ENCODE assay signal across 8 mouse cellular contexts in the genomic region with DNA sequence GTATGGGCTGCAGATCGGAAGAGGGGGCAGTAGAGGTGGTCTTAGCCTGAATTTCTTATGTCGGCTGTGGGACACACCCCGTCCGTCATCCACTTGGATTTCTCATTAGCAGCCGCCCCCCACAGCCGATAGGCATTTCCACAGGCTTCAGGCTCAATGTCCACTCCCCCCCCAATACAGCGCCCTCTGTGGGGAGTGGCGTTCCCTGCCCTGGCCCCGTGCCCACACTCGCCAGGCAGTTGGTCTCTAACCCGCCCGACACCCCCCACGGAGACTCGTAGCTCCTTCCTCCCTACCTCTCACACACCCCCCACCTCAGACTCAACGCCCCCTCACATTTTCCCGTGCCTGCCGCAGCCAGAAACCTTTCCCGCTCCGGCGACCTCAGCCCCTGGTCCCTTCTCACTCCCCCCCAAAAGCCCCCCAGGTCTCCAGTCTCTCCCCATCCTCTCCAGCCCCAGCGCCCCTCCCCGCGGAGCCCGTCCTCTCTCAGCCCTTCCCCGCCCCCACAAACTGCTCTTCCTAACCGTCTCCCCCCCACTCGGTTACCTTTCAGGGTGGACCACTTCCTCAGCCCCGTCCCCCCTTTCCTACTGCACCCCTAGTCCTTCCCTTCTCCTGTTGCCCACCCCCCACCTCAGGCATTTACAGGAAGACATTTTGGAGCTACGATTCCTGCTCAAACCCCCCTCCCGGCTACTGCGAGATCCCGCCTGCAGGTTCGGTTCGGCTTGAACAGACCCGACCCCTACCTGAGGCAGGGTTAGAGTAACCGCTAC. TPM values are rescaled to one million over a fixed set of nuclear protein-coding genes. Genes with fewer than 3 reads are reported as not detected.
DNase-seq lines count a peak whose midpoint lies in the region; ATAC-seq and TF ChIP-seq lines count a peak whose summit lies in the region.

No protein-coding gene starts in this region.

- TF ChIP-seq POLR2A in CH12.LX (IDR thresholded peaks at IDR 0.05; ENCODE audit: low read depth, low read length), result no peak
- no peak for TF ChIP-seq POLR2A in bone marrow, adult 2 months (IDR thresholded peaks at IDR 0.05; ENCODE audit: borderline replicate concordance, control insufficient read depth, low read depth, low read length)
- TF ChIP-seq POLR2A in olfactory bulb, adult 2 months (IDR thresholded peaks at IDR 0.05; ENCODE audit: insufficient read depth, low read depth, low read length), result no peak

- dilution Hi-C loops in CH12.LX (cut with MboI; ENCODE audit: extremely low pct_ligation_motif_present, extremely low pct_unique_long_range_greater_than_20kb, low sequenced_read_pairs), result no loop called here

- peak overlapping the region; percentile 94 for H3K9ac ChIP-seq in CH12.LX (ENCODE audit: insufficient read depth, low read depth)
- H3K9ac ChIP-seq in lung, embryonic 14.5 days, result peak overlapping the region; percentile 63

- peak overlapping the region; percentile 63 to 95 (median 66) for H3K4me3 ChIP-seq in CH12.LX (replicated peaks in 1 of 3; ENCODE audit: low read depth in 2 of 3, low read length in 2 of 3, poor library complexity in 1 of 3)
- H3K4me3 ChIP-seq in bone marrow, adult 2 months (replicated peaks; ENCODE audit: control insufficient read depth, low read depth, low read length), result peak overlapping the region; percentile 81
- peak overlapping the region; percentile 67 for H3K4me3 ChIP-seq in erythroblast, embryonic 14.5 days (replicated peaks)
- H3K4me3 ChIP-seq in lung, embryonic 14.5 days (ENCODE audit: low read depth, low read length), result peak overlapping the region; percentile 56
- peak overlapping the region; percentile 97 for H3K4me3 ChIP-seq in olfactory bulb, adult 2 months (ENCODE audit: insufficient read depth, low read depth, low read length)

- H3K36me3 ChIP-seq in CH12.LX (replicated peaks in 1 of 2; ENCODE audit: control insufficient read depth in 1 of 2, insufficient read depth in 1 of 2, low read length in 1 of 2), result peaks cover 8 to 25% of the 10 kb centered on the region in 2 experiments
- peaks cover 4% of the 10 kb centered on the region; the same call in 1 of the 2 replicates for H3K36me3 ChIP-seq in erythroblast, embryonic 14.5 days (ENCODE audit: control insufficient read depth)
- peaks cover 4% of the 10 kb centered on the region; the same call in 1 of the 2 replicates for H3K36me3 ChIP-seq in lung, embryonic 14.5 days (ENCODE audit: insufficient read depth)

- no peaks in the 10 kb centered on the region for H3K27me3 ChIP-seq in CH12.LX (replicated peaks)
- H3K27me3 ChIP-seq in erythroblast, embryonic 14.5 days (ENCODE audit: control insufficient read depth), result 0 out of 2 replicates have a peak, but pooled peaks cover 2% of the 10 kb centered on the region
- no peaks in the 10 kb centered on the region for H3K27me3 ChIP-seq in lung, embryonic 14.5 days (ENCODE audit: insufficient read depth, low read length)

- no peak for TF ChIP-seq EP300 in CH12.LX (IDR thresholded peaks at IDR 0.05; ENCODE audit: low read length)

- 10% methylated on average over 34 of the region's 36 CpGs for WGBS in bone marrow, adult 2 months
- WGBS in lung, embryonic 14.5 days, result 9% methylated on average over 29 of the region's 36 CpGs
- WGBS in olfactory bulb, adult 2 months, result 24% methylated on average over 34 of the region's 36 CpGs

- H3K4me2 ChIP-seq in CH12.LX (ENCODE audit: insufficient read depth, low read depth, poor library complexity, severe bottlenecking), result peak overlapping the region; percentile 60
- peak overlapping the region; percentile 62 for H3K4me2 ChIP-seq in lung, embryonic 14.5 days

- H3K4me1 ChIP-seq in CH12.LX (ENCODE audit: control insufficient read depth in 1 of 2, insufficient read depth in 2 of 2), result peaks cover 3 to 16% of the 10 kb centered on the region in 2 experiments; a peak in 3 of 4 replicates
- no peaks in the 10 kb centered on the region for H3K4me1 ChIP-seq in bone marrow, adult 2 months (ENCODE audit: control insufficient read depth, insufficient read depth, low read length)
- peaks cover 21% of the 10 kb centered on the region for H3K4me1 ChIP-seq in erythroblast, embryonic 14.5 days (ENCODE audit: control insufficient read depth)
- H3K4me1 ChIP-seq in lung, embryonic 14.5 days (ENCODE audit: insufficient read depth), result no peaks in the 10 kb centered on the region
- H3K4me1 ChIP-seq in olfactory bulb, adult 2 months (ENCODE audit: control insufficient read depth, insufficient read depth, low read length), result peaks cover 12% of the 10 kb centered on the region; the same call in 1 of the 2 replicates

- TF ChIP-seq RAD21 in CH12.LX (IDR thresholded peaks at IDR 0.05; ENCODE audit: low read depth, low read length), result no peak

- no peak for DNase-seq in CH12.LX (ENCODE audit: extremely low read depth)
- DNase-seq in heart, postnatal 36 days, result peak; percentile 31 to 55
- DNase-seq in layer of hippocampus, adult 8-10 months (ENCODE audit: low spot score in 2 of 2), result peak; percentile 25 to 38
- peak; percentile 60 for DNase-seq in lung, embryonic 14.5 days
- peak; percentile 8 for DNase-seq in thymus, postnatal 0 days (ENCODE audit: low spot score)

- peaks cover 5% of the 10 kb centered on the region; the same call in 1 of the 2 replicates for H3K79me2 ChIP-seq in CH12.LX (replicated peaks; ENCODE audit: control insufficient read depth, extremely low read depth, insufficient read depth, poor library complexity, severe bottlenecking)

- no peak overlapping the region; the same call in 1 of the 2 replicates for H3K27ac ChIP-seq in CH12.LX (ENCODE audit: insufficient read depth, low read depth)
- no peak overlapping the region; the same call in 1 of the 2 replicates for H3K27ac ChIP-seq in bone marrow, adult 2 months (ENCODE audit: control insufficient read depth, insufficient read depth, low read depth, low read length, poor library complexity)
- H3K27ac ChIP-seq in lung, embryonic 14.5 days (ENCODE audit: low read depth), result peak overlapping the region; percentile 69; the same call in 1 of the 2 replicates
- H3K27ac ChIP-seq in olfactory bulb, adult 2 months (ENCODE audit: insufficient read depth, low read depth, low read length), result peak overlapping the region; percentile 90

- no peaks in the 10 kb centered on the region for H3K9me3 ChIP-seq in CH12.LX (replicated peaks; ENCODE audit: low read length)
- H3K9me3 ChIP-seq in erythroblast, embryonic 14.5 days (ENCODE audit: control insufficient read depth, low read length), result no peaks in the 10 kb centered on the region
- no peaks in the 10 kb centered on the region for H3K9me3 ChIP-seq in lung, embryonic 14.5 days (ENCODE audit: low read depth, low read length)

- TF ChIP-seq CTCF in CH12.LX (conservative IDR thresholded peaks at IDR 0.05 in 1 of 2, IDR thresholded peaks at IDR 0.05 in 1 of 2; ENCODE audit: low read depth in 2 of 2, low read length in 2 of 2), result peak in 1 of 2 experiments; percentile 27; a peak in 2 of 4 replicates
- TF ChIP-seq CTCF in bone marrow, adult 2 months (IDR thresholded peaks at IDR 0.05; ENCODE audit: control insufficient read depth, insufficient read depth, low read length), result no peak
- peak; percentile 55 for TF ChIP-seq CTCF in lung, embryonic 14.5 days (IDR thresholded peaks at IDR 0.05; ENCODE audit: low read depth)
- no peak for TF ChIP-seq CTCF in olfactory bulb, adult 2 months (IDR thresholded peaks at IDR 0.05; ENCODE audit: insufficient read depth, low read depth, low read length)

- intact Hi-C loops in heart, postnatal 36 days (cut with DNase I), result loop anchor here (1.0 to 5.0 kb wide), 3 partner anchors 10 to 287 kb away; partner anchors contain the start of gene Nono

- in situ Hi-C loops in CH12.LX (cut with MboI; ENCODE audit: low pct_ligation_motif_present, low pct_unique_long_range_greater_than_20kb, low sequenced_read_pairs), result no loop called here

- peak; percentile 19; the same call in 1 of the 2 replicates for ATAC-seq in lung, embryonic 14.5 days (ENCODE audit: insufficient read depth)

RNA-seq across cellular contexts. Expression of gene Zmym3, which starts 1.5 kb away (rescaled TPM):
- total RNA-seq in CH12.LX (2012; rRNA removed) (18.0 and 18.8 TPM in 2 replicates), CH12.LX (2014; rRNA removed) (16.6 and 16.7 TPM in 2 replicates)
- polyA plus RNA-seq in CH12.LX (2012; ENCODE audit: insufficient read length, low read depth), result 31.3 TPM in 2 replicates
- polyA plus RNA-seq in bone marrow, adult 2 months (2011; ENCODE audit: insufficient read depth, insufficient read length, low replicate concordance, missing spikeins), result 9.3 and 26.9 TPM in 2 replicates
- polyA plus RNA-seq in erythroblast, embryonic 14.5 days (2012), result 0.13 and 0.71 TPM in 2 replicates
- 10 to 100 TPM; 13.7 to 18.2 TPM for total RNA-seq in heart, postnatal 36 days (2021)
- total RNA-seq in layer of hippocampus, adult 8-10 months (2022), result 100 to 1,000 TPM; 169 to 203 (median 194) TPM
- 26.2 and 29.8 TPM in 2 replicates for polyA plus RNA-seq in lung, embryonic 14.5 days (2014; fragmentation: Nextera tagmentation; extraction: Ambion mirVana)
- not detected in 2 replicates for polyA plus RNA-seq in olfactory bulb, adult 2 months (2012; ENCODE audit: insufficient read depth, insufficient read length, low replicate concordance, missing spikeins)
- 23.9 and 26.8 TPM in 2 replicates for polyA plus RNA-seq in thymus, postnatal 0 days (2015; fragmentation: Nextera tagmentation; extraction: Ambion mirVana)

RNA-seq across cellular contexts. Expression of gene Nono, which starts 10.0 kb away (rescaled TPM):
- total RNA-seq in CH12.LX (2012; rRNA removed) (314 and 325 TPM in 2 replicates), CH12.LX (2014; rRNA removed) (388 and 398 TPM in 2 replicates)
- 535 and 618 TPM in 2 replicates for polyA plus RNA-seq in CH12.LX (2012; ENCODE audit: insufficient read length, low read depth)
- 112 and 164 TPM in 2 replicates for polyA plus RNA-seq in bone marrow, adult 2 months (2011; ENCODE audit: insufficient read depth, insufficient read length, low replicate concordance, missing spikeins)
- polyA plus RNA-seq in erythroblast, embryonic 14.5 days (2012), result 1.7 and 2.5 TPM in 2 replicates
- 10 to 100 TPM; 63.9 to 78.2 TPM for total RNA-seq in heart, postnatal 36 days (2021)
- 100 to 1,000 TPM; 121 to 138 (median 128) TPM for total RNA-seq in layer of hippocampus, adult 8-10 months (2022)
- polyA plus RNA-seq in lung, embryonic 14.5 days (2014; fragmentation: Nextera tagmentation; extraction: Ambion mirVana), result 452 and 463 TPM in 2 replicates
- polyA plus RNA-seq in olfactory bulb, adult 2 months (2012; ENCODE audit: insufficient read depth, insufficient read length, low replicate concordance, missing spikeins), result 352 TPM in 1 of 2 replicates, not detected in the other
- 313 and 367 TPM in 2 replicates for polyA plus RNA-seq in thymus, postnatal 0 days (2015; fragmentation: Nextera tagmentation; extraction: Ambion mirVana)

RNA-seq across cellular contexts. Expression of gene Itgb1bp2, which starts 29.8 kb away (rescaled TPM):
- total RNA-seq in CH12.LX (2012; rRNA removed) (0.88 and 1.3 TPM in 2 replicates), CH12.LX (2014; rRNA removed) (1.1 and 1.6 TPM in 2 replicates)
- polyA plus RNA-seq in CH12.LX (2012; ENCODE audit: insufficient read length, low read depth), result 1.2 and 1.4 TPM in 2 replicates
- polyA plus RNA-seq in bone marrow, adult 2 months (2011; ENCODE audit: insufficient read depth, insufficient read length, low replicate concordance, missing spikeins), result 2.4 and 4.1 TPM in 2 replicates
- polyA plus RNA-seq in erythroblast, embryonic 14.5 days (2012), result 0.06 TPM in 1 of 2 replicates, not detected in the other
- total RNA-seq in heart, postnatal 36 days (2021), result 100 to 1,000 TPM; 184 to 237 TPM
- 1 to 10 TPM in 3 of 4 experiments, not detected in 1; 1.2 to 2.1 (median 1.4) TPM for total RNA-seq in layer of hippocampus, adult 8-10 months (2022)
- polyA plus RNA-seq in lung, embryonic 14.5 days (2014; fragmentation: Nextera tagmentation; extraction: Ambion mirVana), result 1.6 and 3.9 TPM in 2 replicates
- polyA plus RNA-seq in olfactory bulb, adult 2 months (2012; ENCODE audit: insufficient read depth, insufficient read length, low replicate concordance, missing spikeins), result not detected in 2 replicates
- 1.1 and 1.2 TPM in 2 replicates for polyA plus RNA-seq in thymus, postnatal 0 days (2015; fragmentation: Nextera tagmentation; extraction: Ambion mirVana)

RNA-seq across cellular contexts. Expression of gene Gjb1, which starts 43.0 kb away (rescaled TPM):
- not detected in 2 replicates for total RNA-seq in CH12.LX (2012; rRNA removed)
- not detected in 2 replicates for total RNA-seq in CH12.LX (2014; rRNA removed)
- not detected in 2 replicates for polyA plus RNA-seq in CH12.LX (2012; ENCODE audit: insufficient read length, low read depth)
- 1.1 and 4.7 TPM in 2 replicates for polyA plus RNA-seq in bone marrow, adult 2 months (2011; ENCODE audit: insufficient read depth, insufficient read length, low replicate concordance, missing spikeins)
- 0.09 and 0.13 TPM in 2 replicates for polyA plus RNA-seq in erythroblast, embryonic 14.5 days (2012)
- total RNA-seq in heart, postnatal 36 days (2021), result not detected
- total RNA-seq in layer of hippocampus, adult 8-10 months (2022), result 10 to 100 TPM; 15.2 to 18.5 (median 17.0) TPM
- 0.67 and 0.83 TPM in 2 replicates for polyA plus RNA-seq in lung, embryonic 14.5 days (2014; fragmentation: Nextera tagmentation; extraction: Ambion mirVana)
- not detected in 2 replicates for polyA plus RNA-seq in olfactory bulb, adult 2 months (2012; ENCODE audit: insufficient read depth, insufficient read length, low replicate concordance, missing spikeins)
- polyA plus RNA-seq in thymus, postnatal 0 days (2015; fragmentation: Nextera tagmentation; extraction: Ambion mirVana), result 0.09 TPM in 1 of 2 replicates, not detected in the other

Comparison
In these comparisons a context has a peak if more than half of its experiments do, and no peak if none do; other contexts are left out.
1. H3K27ac ChIP-seq: peak in lung, embryonic 14.5 days (single experiment) and olfactory bulb, adult 2 months (single experiment); none in CH12.LX (single experiment) and bone marrow, adult 2 months (single experiment).
2. RNA of gene Nono, which starts 10.0 kb away (polyA plus RNA-seq): 352 TPM in olfactory bulb, adult 2 months, 535 to 618 TPM in CH12.LX, 452 to 463 TPM in lung, embryonic 14.5 days, 313 to 367 TPM in thymus, postnatal 0 days and 112 to 164 TPM in bone marrow, adult 2 months; 1.7 to 2.5 TPM in erythroblast, embryonic 14.5 days; every median in the first group is over 10 times any median in the second.
3. Peak in every context shown above with its lines, with median percentiles within 50 percentile points of each other: H3K4me3 ChIP-seq.